Mouse (Mus musculus): ENCODE measurements around the gene Spata6. TPM values are rescaled to one million over a fixed set of nuclear protein-coding genes. Genes with fewer than 3 reads are reported as not detected.

Spata6 gene
- polyA plus RNA-seq (2012; rRNA removed), result 2.3 TPM in 2 replicates

GRCm38 (mm10) chr4:111719776-111720661 lies at the start of gene Spata6:
Gene Spata6 (plus strand): TSS chr4:111719984.

Other genes starting within 250 kb of the Spata6 start
- gene Slc5a9, start 182.9 kb downstream of the Spata6 start, polyA plus RNA-seq (2012; rRNA removed), result 0.07 and 0.11 TPM in 2 replicates
- not detected in 2 replicates for gene Skint8, start 199.4 kb downstream of the Spata6 start, polyA plus RNA-seq (2012; rRNA removed)